Mouse (Mus musculus) natural killer cell, adult 2 months (primary cell): Measurements from ENCODE around the gene Appbp2.

Source experiments
- DNase-seq, 2 experiments: peaks; one replicate each; pipeline ENCODE4 v3.0.0; 2022; ENCODE audit warnings: low spot score in 2 of 2

The Appbp2 gene

GRCm38 (mm10) chr11:85223248-85223647, 11.7 kb downstream of the Appbp2 start:
- no peak for DNase-seq

DNA sequence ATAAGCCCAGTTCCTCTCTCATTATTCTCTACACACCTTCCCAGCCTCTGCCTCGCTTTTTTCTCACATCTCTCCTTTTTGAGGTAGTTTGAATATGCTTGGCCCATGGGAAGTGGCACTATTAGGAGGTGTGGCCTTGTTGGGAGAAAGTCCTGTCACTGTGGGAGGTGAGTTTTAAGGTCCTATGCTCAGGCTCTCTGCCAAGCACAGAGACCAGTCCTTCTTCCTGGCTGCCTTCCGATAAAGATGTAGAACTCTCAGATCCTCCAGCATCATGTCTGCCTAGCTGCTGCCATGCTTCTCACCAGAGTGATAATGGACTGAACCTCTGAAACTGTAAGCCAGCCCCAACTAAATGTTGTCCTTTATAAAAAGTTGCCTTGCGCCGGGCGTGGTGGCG, 12.4 kb downstream of the Appbp2 start:
- DNase-seq, result no peak

DNA sequence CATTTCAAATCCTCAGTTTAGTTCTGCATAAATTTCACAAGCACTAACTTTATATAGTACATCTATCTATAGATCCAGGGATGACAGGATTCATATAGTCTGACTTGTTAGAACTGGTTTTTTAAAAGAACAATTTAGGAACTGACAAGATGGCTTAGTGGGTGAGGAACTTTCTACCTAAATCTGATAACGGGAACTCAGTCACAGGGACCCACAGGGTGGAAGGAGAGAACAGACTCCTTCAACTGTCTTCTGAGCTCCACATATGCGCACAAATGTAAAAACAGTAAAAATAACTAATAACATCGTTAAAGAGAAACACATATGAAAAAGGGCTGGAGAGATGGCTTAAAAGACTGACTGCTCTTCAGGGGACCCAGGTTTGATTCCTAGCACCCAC, 15.9 kb downstream of the Appbp2 start:
- DNase-seq, result no peak

DNA sequence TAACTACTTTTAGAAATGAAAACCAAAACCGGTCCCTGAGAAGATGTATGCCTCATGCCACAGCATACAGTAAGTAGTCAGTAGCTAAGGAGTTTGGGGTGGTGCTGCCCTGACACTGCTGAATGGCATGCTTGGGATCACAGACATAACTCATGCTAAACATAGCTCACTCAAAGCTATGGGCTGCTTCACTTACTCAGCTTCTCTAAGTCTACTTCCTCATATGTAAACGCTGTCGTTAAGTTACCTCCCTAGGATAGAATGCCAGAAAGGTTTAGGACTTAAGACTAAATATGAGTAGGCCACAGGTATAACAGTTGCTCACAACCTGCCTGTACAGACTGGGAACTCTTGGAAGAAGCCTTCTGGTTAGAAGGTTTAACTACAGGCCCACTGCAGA, 20.3 kb downstream of the Appbp2 start:
- no peak for DNase-seq

DNA sequence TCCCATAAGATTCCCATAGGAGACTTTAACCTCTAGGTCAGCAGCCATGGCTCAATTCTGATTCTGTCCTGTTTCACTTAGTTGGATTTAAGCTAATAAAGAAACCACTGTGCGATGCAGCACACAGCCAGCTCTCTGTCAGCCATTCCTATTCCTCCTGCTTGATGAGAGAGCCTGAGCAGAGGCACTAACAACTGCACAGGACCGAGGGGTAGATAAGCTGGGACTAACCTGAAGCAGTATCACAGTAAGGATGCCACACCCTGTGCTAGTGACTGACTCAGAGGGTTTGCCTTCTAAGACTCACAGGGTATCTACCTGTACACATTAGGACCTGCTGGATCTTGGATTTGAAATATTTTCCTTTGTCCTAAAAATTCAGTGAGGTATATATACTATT, 21.7 kb downstream of the Appbp2 start:
- DNase-seq, result no peak

- no peak for DNase-seq
These were observed 23.8 kb downstream of the Appbp2 start for GRCm38 (mm10) chr11:85211151-85211550.

GRCm38 (mm10) chr11:85206231-85206630, 28.7 kb downstream of the Appbp2 start:
- no peak for DNase-seq

DNA sequence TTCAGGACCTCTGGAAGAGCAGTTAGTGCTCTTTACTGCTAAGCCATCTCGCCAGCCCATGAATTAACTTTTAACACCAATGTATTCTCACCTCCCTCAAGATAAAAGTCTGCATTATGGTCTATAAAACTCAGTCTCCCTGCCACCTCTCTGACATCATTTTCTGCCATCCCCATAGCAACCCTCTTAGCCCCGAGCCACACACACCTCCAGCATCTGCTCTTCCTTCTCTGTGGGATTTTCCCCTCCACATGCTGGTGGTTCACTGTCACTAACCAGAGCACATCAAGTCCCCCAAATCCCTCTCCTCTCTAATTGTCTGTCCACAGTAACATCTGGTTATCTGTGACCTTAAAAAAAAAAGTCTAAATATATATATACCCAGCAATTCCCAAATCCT, 36.0 kb downstream of the Appbp2 start:
- DNase-seq, result no peak

DNA sequence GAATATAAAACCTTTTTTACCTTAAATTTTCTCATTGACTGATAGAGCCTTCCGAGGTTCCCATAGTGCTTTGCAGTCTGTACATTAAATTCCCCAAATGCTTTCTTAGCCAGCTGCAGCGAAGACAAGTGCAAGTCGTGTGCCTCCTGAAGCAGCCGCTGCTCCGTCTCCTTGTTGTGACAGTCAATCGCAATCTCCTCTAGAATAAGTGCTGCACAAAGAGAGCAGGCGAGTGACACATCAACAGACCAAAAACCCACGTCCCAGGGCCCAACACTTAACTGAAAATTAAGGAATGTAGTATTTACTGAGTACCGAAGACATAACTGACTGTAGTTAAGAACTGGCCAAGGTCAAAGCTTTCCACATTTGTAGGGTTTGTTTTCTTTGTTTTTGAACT, 38.9 kb downstream of the Appbp2 start:
- no peak for DNase-seq

DNA sequence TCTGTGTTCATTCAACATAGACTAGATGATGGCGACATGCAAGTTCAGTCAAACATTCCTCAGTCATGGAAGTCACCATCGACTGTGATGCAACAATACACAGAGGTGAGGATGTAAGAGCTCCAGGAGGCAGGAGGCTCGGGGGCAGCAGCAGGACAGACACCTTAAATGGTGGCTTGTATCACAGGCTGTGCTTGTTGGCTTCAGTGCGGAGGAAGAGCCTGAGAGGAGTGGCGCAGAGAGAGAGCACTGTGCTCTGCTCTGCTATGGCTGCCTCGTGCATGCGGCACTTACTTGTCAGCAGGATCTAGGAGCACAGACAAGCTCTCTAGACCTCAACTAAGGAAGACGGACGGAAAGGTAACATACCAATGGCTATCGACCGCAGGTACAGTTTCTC, 40.7 kb downstream of the Appbp2 start:
- no peak for DNase-seq

GRCm38 (mm10) chr11:85190741-85191140, 44.2 kb downstream of the Appbp2 start:
- no peak for DNase-seq

GRCm38 (mm10) chr11:85189110-85189509, 45.8 kb downstream of the Appbp2 start:
- no peak for DNase-seq

DNA sequence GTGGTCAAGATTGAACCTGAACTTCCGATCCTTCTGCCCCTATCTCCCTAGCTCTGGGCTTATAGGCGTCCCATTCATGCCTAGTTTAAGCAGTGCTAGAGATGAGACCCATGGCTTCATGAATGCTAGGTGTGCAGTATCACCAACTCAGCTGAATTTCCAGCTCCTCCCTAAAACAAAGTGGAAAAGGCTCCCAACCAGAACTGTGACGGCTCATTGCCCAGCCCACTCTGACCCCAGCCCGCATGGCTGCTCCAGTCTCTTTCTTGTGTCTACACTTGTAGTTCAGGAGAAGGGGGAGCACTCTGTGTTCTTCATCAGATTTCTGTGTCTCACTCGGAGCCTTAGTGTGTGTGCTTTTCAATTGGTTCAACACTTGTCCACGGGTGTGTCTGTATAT, 50.1 kb downstream of the Appbp2 start:
- DNase-seq, result no peak

GRCm38 (mm10) chr11:85184082-85184481, 50.8 kb downstream of the Appbp2 start:
- DNase-seq, result peak; percentile 50 to 68

GRCm38 (mm10) chr11:85183284-85183779, 51.6 kb downstream of the Appbp2 start:
- no peak for DNase-seq

DNA sequence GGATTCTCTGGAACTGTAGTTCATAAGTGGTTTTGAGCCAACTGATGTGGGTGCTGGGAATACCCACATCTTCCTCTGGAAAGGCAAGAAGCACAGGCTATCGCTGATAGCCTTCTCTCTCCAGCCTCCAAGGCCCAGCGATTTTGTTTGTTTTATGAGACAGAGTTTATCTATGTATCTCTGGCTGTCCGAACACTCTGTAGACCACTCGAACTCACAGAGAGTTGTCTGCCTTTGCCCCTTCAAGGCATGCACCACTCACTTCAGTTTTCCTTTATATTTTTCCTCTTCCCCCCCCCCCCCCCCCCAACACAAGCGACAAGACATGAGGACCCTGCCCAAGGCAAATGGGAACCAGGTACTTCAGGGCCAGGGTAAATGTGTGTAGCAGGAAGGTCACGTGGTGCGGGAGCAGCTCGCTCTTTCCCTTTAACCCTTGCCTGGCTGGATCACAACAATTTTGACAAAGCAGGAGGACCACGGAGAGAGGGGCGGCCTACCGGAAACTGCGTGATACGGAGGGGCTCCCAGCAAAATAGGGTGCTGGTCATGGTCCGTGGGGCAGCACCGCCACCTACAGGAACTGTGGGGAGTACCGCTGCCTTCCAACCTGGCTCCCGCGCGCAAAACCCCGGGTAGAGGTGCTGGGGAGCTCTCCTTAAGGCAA, 52.2 kb downstream of the Appbp2 start:
- DNase-seq, result peak; percentile 23 to 56

DNA sequence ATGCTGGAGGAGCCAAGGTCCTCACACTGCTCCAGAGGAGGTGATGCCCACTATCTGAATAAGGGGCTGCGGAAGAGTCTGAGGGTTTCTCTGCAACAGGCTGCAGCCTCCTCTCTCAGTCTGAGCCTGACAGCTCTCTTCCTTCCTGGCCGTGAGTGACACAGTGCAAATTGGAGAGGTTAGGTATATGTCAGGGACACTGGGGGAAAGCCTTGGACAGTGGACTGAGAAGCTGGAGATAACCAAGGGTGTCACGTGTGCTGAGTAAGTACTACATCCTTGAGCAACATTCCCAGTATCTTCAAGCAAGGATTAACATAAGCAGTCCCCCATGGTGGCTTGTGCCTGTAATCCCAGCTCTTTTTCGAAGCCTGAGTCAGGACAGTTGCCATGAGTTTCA, 56.5 kb downstream of the Appbp2 start:
- DNase-seq, result no peak

- no peak for DNase-seq
These were observed 57.2 kb downstream of the Appbp2 start for GRCm38 (mm10) chr11:85177761-85178160.

- no peak for DNase-seq
These were observed 59.0 kb downstream of the Appbp2 start for GRCm38 (mm10) chr11:85175941-85176340.

DNA sequence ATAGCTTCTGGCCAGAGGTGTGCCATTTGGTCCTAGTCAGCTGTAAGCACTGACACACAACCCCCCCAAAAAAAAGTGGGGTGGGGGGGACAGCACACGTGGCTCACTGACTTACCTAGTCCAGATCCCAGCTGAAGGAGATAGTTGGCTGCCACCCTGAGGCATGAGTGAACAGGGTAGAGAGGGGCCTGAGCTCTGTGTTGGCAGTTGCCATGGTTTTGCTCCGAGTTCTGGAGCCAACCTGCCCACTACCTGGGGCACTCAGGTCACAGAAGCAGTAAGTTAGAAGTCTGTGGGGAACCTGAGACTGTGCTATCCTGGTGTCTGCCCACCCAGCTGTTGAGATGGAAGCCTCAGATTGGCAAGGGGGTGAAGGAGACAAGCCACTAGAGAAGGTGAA, 64.1 kb downstream of the Appbp2 start:
- DNase-seq, result no peak

GRCm38 (mm10) chr11:85170058-85170740, 64.7 kb downstream of the Appbp2 start, which contains the start of gene 1700125H20Rik:
Gene 1700125H20Rik (plus strand): TSS chr11:85170404.
- DNase-seq, result peak; percentile 72 to 80

DNA sequence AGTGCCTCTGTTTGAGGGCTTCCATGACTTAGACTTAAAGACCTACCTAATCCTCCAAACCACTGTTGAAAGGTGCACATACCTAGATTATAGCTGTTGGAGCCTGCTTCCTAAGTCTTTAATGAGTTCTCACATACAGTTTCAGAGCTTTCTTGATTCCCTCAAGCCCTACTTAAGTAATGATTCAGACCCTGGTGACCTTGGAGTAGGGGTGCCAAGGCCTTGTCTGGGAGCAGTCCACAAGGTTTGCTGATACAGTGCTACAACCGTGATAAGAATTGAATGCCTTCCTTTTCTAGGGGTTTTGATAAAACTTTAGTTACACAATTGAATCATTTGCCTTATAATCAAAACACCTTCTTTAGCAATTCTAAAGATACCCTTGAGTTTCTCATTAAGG, 67.4 kb downstream of the Appbp2 start:
- no peak for DNase-seq

DNA sequence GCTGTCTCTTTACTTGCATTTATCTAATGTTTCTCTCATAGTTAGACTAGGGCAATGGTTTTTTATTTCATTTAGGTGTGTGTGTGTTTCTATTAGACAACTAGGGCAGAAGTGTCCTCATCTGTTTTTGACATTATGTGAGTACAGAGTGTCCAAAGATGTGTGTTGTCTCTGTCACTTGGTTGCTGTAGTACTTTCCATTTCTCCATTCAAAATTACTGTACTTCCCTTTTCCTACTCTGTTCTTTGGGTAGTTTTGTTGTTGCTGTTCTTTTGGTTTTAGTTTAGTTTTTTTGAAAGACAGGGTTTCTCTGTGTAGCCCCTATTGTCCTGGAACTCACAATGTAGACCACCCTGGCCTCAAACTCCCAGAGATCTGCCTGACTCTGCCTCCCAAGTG, 70.6 kb downstream of the Appbp2 start:
- DNase-seq, result no peak
